Mouse (Mus musculus) limb, embryonic 10.5 days (tissue): ENCODE measurements around the gene Aldh18a1. TPM values are rescaled to one million over a fixed set of nuclear protein-coding genes. Genes with fewer than 3 reads are reported as not detected.
"Not testable (repeated sequence)": the region's sequence is repeated elsewhere in the genome, so short reads cannot be mapped to it uniquely, and the experiment has no call there.

Experiments used
- DNase-seq: peaks from one replicate; pipeline ENCODE4 v3.0.0-alpha.2; 2017; ENCODE audit warnings: low spot score
- H3K27ac ChIP-seq: fragments of 300-500 bp; sonication (generic); 2 replicates; pipeline ENCODE4 v1.5.1; 2016; ENCODE audit warnings: mild to moderate bottlenecking
- H3K27me3 ChIP-seq: fragments of 300-500 bp; sonication (generic); 2 replicates; pipeline ENCODE4 v1.6.1; 2016; ENCODE audit warnings: low read depth, mild to moderate bottlenecking; ENCODE audit not compliant: poor library complexity, severe bottlenecking
- H3K36me3 ChIP-seq: fragments of 300-500 bp; sonication (generic); 2 replicates; pipeline ENCODE4 v1.6.1; 2016; ENCODE audit warnings: mild to moderate bottlenecking, moderate library complexity
- H3K4me1 ChIP-seq: fragments of 300-500 bp; sonication (generic); 2 replicates; pipeline ENCODE4 v1.6.1; 2016
- H3K4me3 ChIP-seq: fragments of 300-500 bp; sonication (generic); 2 replicates; pipeline ENCODE4 v1.5.1; 2016; ENCODE audit warnings: mild to moderate bottlenecking, moderate library complexity
- H3K9me3 ChIP-seq: fragments of 300-500 bp; sonication (generic); replicated peaks from 2 replicates; pipeline ENCODE4 v1.6.1; 2016; ENCODE audit warnings: mild to moderate bottlenecking
- WGBS: fragments of 180-500 bp; shearing (Covaris S2); methylation state at CpG from one replicate; pipeline ENCODE4 v1.1.7; 2016; 5-methylcytosine and 5-hydroxymethylcytosine counted together
- polyA plus RNA-seq: library from polyadenylated mRNA; unstranded; fragments of >200 nt; fragmentation: Nextera tagmentation; extraction: Ambion mirVana; gene quantifications from 2 replicates; pipeline ENCODE4 v1.2.1, GENCODE M21; 2016

Gene Aldh18a1
- polyA plus RNA-seq, 1 experiment from 2014 or later, result 96.1 TPM

DNA sequence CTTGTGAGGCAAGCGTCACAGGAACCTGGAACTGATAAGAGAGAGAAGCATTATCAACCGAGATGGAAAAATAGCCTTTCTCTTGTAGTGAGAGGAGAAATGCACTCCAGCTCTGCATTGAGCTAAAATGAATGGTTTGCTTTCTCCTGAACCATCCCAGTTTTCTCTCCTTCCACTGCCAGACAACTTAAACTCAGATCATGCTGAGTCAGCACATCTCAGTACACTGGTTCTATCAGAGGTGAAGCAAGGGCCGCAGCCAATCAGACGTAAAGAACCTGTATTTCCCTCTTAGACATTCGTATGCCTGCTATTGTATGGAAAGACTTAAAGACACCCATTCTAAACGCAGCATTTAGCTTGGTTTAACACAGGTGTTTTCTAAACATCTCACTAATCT lies 19.4 kb upstream of the Aldh18a1 start:
- peaks cover 6% of the 10 kb centered on the region for H3K4me1 ChIP-seq
- H3K27ac ChIP-seq, result no peak overlapping the region
- 90% methylated on average over 6 of the region's 6 CpGs for WGBS
- DNase-seq, result no peak
- H3K36me3 ChIP-seq, result peaks cover 48% of the 10 kb centered on the region
- no peaks in the 10 kb centered on the region for H3K27me3 ChIP-seq
- H3K9me3 ChIP-seq, result no peaks in the 10 kb centered on the region
- H3K4me3 ChIP-seq, result no peak overlapping the region

GRCm38 (mm10) chr19:40605189-40605588 lies 16.9 kb upstream of the Aldh18a1 start:
- no peak overlapping the region for H3K4me3 ChIP-seq
- H3K4me1 ChIP-seq, result no peaks in the 10 kb centered on the region
- WGBS, result 95% methylated on average over 9 of the region's 9 CpGs
- peaks cover 49% of the 10 kb centered on the region for H3K36me3 ChIP-seq
- no peaks in the 10 kb centered on the region for H3K27me3 ChIP-seq
- DNase-seq, result no peak
- H3K9me3 ChIP-seq, result no peaks in the 10 kb centered on the region
- H3K27ac ChIP-seq, result no peak overlapping the region

DNA sequence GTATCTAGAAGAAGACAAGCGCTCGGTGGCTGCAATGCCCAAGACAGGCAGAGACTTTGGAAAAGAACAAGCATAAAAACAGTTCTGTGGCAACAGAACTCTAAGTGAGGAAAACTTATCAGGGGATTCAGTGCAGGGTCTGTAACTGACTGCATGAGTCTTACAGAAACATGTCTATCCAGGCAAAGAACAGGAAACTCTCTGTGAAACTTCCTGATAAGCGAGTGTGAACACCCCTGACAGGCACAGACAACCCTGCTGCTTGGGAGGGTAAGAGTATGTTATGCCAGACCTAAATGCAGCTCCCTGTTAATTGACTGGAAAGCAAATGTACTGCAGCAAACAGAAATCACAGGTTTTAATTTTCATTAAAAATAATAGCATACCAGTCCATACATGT lies 13.6 kb upstream of the Aldh18a1 start:
- Histone ChIP-seq H3K4me1 (no peaks in the 10 kb centered on the region), H3K36me3 (peaks cover 30% of the 10 kb centered on the region), H3K27ac (no peak overlapping the region), H3K27me3 (no peaks in the 10 kb centered on the region), H3K4me3 (no peak overlapping the region), H3K9me3 (no peaks in the 10 kb centered on the region)
- 89% methylated on average over 3 of the region's 3 CpGs for WGBS
- no peak for DNase-seq

GRCm38 (mm10) chr19:40600846-40601245 lies 12.6 kb upstream of the Aldh18a1 start:
- WGBS, result 90% methylated on average over 5 of the region's 5 CpGs

DNA sequence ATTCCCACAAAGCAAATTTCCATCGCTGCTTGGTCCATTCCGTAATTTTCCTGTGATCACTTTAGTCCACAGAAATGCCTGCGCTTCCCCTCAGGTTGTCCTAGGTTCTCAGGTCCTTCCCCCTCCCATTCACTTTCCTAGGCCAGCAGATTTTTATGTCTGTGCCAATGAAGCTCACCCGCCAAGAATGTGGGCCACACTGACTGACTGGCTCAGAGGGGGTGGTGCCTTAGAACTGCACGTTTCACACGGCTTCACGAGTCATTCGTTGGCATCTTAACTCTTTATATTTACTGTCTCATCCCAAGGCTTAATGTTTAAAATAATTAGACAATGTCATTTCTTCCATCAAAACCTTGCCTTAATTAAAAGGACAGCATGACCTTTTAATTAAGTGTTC lies 7.6 kb upstream of the Aldh18a1 start:
- no peaks in the 10 kb centered on the region for H3K9me3 ChIP-seq
- peaks cover 15% of the 10 kb centered on the region for H3K36me3 ChIP-seq
- no peak for DNase-seq
- WGBS, result 89% methylated on average over 8 of the region's 8 CpGs
- H3K4me1 ChIP-seq, result no peaks in the 10 kb centered on the region
- no peak overlapping the region for H3K4me3 ChIP-seq
- H3K27ac ChIP-seq, result no peak overlapping the region
- H3K27me3 ChIP-seq, result no peaks in the 10 kb centered on the region

More at GRCm38 (mm10) chr19:40600846-40601245, 12.6 kb upstream of the Aldh18a1 start:
- H3K4me1 ChIP-seq, H3K27me3 ChIP-seq, H3K9me3 ChIP-seq, DNase-seq, H3K4me3 ChIP-seq, H3K27ac ChIP-seq: not testable (repeated sequence)
- H3K36me3 ChIP-seq, result peaks cover 25% of the 10 kb centered on the region

DNA sequence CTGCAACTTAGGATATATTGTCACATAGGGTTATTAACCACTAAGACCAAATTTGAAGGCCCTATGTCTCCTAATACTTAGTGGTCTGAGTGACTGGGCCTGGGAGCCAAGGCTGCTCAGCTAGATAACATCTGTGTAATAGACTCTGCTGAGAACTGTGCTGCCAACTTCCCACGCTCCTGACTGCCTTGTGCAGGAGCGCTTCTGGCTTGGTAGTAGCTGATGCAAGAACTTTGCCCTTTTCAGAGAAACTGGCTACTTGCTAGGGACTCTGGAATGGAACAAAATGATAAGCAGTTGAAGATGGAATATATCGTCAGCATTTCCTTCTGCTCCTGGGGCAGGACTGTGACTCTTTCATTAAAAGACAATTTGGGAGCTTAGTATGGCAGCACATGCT lies 7.0 kb upstream of the Aldh18a1 start:
- Histone ChIP-seq H3K4me1 (no peaks in the 10 kb centered on the region), H3K36me3 (peaks cover 15% of the 10 kb centered on the region), H3K4me3 (no peak overlapping the region), H3K9me3 (no peaks in the 10 kb centered on the region), H3K27ac (no peak overlapping the region), H3K27me3 (no peaks in the 10 kb centered on the region)
- 84% methylated on average over 3 of the region's 3 CpGs for WGBS
- DNase-seq, result no peak

GRCm38 (mm10) chr19:40589530-40589880 lies 1.2 kb upstream of the Aldh18a1 start:
- H3K4me1 ChIP-seq, result peaks cover 14% of the 10 kb centered on the region
- peak overlapping the region; percentile 74 for H3K4me3 ChIP-seq
- peak overlapping the region; percentile 86 for H3K27ac ChIP-seq
- H3K9me3 ChIP-seq, result no peaks in the 10 kb centered on the region
- 0% methylated on average over 10 of the region's 10 CpGs for WGBS
- no peak for DNase-seq
- H3K36me3 ChIP-seq, result peaks cover 19% of the 10 kb centered on the region
- no peaks in the 10 kb centered on the region for H3K27me3 ChIP-seq

DNA sequence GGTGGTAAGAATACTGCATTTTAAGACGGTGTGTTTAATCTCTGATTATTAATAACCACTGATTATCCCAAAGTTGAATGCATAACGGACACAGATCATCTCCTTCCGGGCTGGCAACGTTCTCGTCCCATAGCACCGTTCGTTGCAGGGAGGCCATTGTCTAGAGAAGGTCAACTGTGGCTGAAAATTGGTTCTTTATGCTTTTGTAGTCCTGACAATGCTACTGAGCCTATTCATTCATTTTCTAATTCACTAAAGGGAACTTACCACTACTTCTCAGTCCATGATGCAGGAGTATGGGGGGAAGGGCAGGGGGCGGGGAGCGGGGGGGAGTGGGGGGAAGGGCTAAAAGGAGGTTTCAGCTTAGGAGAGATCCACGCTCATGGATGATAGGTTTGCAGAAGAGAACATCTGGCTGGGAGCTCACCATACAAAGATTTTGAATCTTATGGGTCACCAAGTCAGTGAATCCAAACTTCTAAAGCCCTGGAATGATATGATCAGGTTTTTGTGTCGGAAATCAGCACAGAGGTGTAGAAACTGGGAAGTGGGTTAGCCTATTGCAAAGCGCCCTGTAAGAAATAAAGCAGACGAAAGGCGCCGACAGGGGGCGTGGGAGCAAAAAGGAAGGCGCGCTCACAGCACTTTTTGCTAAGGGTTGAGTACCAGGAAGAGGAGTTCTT lies 725 bp upstream of the Aldh18a1 start:
- H3K27ac ChIP-seq, result peak overlapping the region; percentile 86
- H3K4me1 ChIP-seq, result peaks cover 14% of the 10 kb centered on the region
- under 1% methylated on average over 18 of the region's 18 CpGs for WGBS
- H3K9me3 ChIP-seq, result no peaks in the 10 kb centered on the region
- H3K27me3 ChIP-seq, result no peaks in the 10 kb centered on the region
- peaks cover 18% of the 10 kb centered on the region for H3K36me3 ChIP-seq
- peak overlapping the region; percentile 74 for H3K4me3 ChIP-seq
- DNase-seq, result peak; percentile 91

GRCm38 (mm10) chr19:40587491-40588292 lies 571 bp downstream of the Aldh18a1 start:
- H3K4me3 ChIP-seq, result peak overlapping the region; percentile 74
- no peak for DNase-seq
- WGBS, result 8% methylated on average over 30 of the region's 30 CpGs
- peaks cover 14% of the 10 kb centered on the region for H3K4me1 ChIP-seq
- H3K27ac ChIP-seq, result peak overlapping the region; percentile 86
- H3K27me3 ChIP-seq, result no peaks in the 10 kb centered on the region
- H3K9me3 ChIP-seq, result no peaks in the 10 kb centered on the region
- H3K36me3 ChIP-seq, result peaks cover 28% of the 10 kb centered on the region

DNA sequence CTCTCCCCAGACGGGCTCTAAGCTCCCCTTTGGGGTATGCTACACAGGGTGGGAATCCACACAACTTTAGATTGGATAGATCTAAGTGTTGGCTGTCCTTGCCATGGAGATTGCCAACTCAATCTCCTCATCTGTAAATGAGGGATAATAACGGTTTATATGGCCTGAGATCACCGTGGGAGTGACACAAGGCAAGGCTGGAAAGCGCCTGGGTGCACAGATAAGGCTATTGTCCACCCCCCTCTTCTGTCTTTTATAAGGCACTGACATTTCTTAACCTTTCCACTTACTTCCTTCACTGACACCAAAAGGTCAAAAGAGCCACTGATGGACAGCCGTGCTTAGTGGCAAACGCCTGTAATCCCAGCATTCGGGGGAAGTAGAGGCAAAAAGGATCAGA lies 1.4 kb downstream of the Aldh18a1 start:
- H3K4me1 ChIP-seq, result peaks cover 14% of the 10 kb centered on the region
- H3K36me3 ChIP-seq, result peaks cover 36% of the 10 kb centered on the region
- peak overlapping the region; percentile 74 for H3K4me3 ChIP-seq
- no peaks in the 10 kb centered on the region for H3K27me3 ChIP-seq
- DNase-seq, result no peak
- no peak overlapping the region for H3K27ac ChIP-seq
- 63% methylated on average over 7 of the region's 7 CpGs for WGBS
- H3K9me3 ChIP-seq, result no peaks in the 10 kb centered on the region

DNA sequence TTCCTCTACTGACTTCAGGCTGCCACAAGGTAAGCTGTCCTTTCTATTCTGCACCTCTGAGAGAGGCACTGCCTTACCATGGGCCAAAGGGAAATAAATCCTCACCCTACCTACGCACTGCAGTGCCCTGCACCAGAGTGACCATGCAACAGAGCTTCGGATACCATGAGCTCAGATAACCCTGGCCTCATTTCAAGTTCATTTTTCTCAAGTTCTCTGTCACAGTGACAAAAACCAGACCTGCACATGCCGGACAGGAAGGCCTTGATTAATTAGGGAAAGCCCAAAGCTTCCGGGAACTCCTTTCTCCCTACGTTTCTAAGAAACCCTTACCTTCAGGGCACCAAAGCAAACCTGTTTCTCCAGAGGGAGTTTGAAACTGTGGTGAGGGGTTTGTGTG lies 6.6 kb downstream of the Aldh18a1 start:
- Histone ChIP-seq H3K27ac (no peak overlapping the region), H3K27me3 (no peaks in the 10 kb centered on the region), H3K4me1 (peaks cover 2% of the 10 kb centered on the region), H3K36me3 (peaks cover 87% of the 10 kb centered on the region), H3K9me3 (no peaks in the 10 kb centered on the region), H3K4me3 (no peak overlapping the region)
- DNase-seq, result no peak
- WGBS, result 54% methylated on average over 5 of the region's 5 CpGs

DNA sequence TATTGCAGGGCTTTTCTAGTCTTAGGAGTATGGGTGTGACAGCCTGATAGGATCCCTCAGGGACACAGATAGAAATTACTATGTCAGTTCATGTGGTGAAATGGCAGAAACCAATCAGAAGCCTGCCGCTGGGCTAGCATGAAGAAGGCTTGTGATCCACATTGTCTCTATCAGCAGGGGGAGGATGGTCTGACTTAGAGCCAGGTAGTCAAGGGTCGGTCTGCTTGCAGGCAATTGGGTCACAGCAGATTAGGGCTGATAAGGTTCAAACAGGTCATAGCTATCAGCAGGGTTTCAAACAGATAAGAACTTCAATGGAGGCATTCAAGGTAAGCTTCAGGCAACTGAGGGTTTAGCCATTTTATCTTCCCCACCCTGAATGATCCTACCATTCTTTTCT lies 7.4 kb downstream of the Aldh18a1 start:
- Histone ChIP-seq H3K9me3 (no peaks in the 10 kb centered on the region), H3K4me1 (no peaks in the 10 kb centered on the region; the same call in 1 of the 2 replicates), H3K27ac (no peak overlapping the region), H3K27me3 (no peaks in the 10 kb centered on the region), H3K36me3 (peaks cover 92% of the 10 kb centered on the region), H3K4me3 (no peak overlapping the region)
- WGBS, result 92% methylated on average over 2 of the region's 2 CpGs
- no peak for DNase-seq

DNA sequence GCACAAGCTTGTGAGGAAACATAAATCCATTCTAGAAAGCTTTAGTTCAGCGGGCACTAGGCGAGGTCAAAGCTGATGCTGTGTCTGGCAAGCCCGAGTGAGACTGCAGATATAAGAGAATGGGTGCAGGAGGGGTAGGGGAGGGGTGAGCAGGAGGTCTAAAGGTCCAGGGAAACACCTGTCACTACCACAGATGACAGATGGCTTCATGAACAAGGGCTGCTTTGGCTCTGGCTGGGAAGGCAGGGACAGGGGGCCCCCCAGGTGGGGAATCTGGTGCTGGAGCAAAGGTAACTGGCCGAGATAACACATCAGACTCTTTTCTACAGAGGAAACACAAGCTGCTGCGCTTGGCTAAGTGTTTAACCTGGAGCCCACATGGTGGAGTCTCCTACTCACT lies 12.8 kb downstream of the Aldh18a1 start:
- H3K27me3 ChIP-seq, result no peaks in the 10 kb centered on the region
- no peak overlapping the region for H3K4me3 ChIP-seq
- peaks cover under 1% of the 10 kb centered on the region; the same call in 1 of the 2 replicates for H3K9me3 ChIP-seq
- WGBS, result 87% methylated on average over 5 of the region's 5 CpGs
- peaks cover 100% of the 10 kb centered on the region for H3K36me3 ChIP-seq
- no peak for DNase-seq
- no peaks in the 10 kb centered on the region for H3K4me1 ChIP-seq
- H3K27ac ChIP-seq, result no peak overlapping the region
